ENCODE assay signal across 12 mouse cellular contexts in the genomic region with DNA sequence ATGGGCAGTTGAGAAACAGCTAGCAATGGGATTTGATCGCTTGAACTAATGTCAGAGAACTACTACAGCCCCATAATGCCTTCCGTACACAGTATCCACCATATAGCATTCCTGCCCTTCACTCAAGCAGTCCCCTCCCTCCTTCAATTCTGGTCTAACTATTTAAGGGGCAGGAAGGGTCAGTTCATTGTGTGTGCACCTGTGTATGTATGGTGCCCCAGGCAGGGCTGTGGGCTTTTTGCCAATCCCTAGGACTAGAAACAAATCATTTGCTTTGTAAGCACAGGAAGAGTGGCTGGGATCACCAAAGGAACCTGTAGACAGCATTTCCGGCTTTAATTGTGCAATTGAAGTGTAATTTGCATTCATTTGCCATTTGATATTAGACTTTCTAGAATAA. TPM values are rescaled to one million over a fixed set of nuclear protein-coding genes. Genes with fewer than 3 reads are reported as not detected.
DNase-seq lines count a peak whose midpoint lies in the region; ATAC-seq and TF ChIP-seq lines count a peak whose summit lies in the region.
"Had no signal": no experiment of that assay in that cellular context is flagged by ENCODE, and none has a peak within 500 bp of the region (broad histone marks: within the 10 kb centered on the region; RNA-seq: fewer than 3 reads in every experiment).

No protein-coding gene starts in this region.

- no peak overlapping the region for H3K4me3 ChIP-seq in lung, embryonic 16.5 days (ENCODE audit: low read length)
- H3K4me3 ChIP-seq in hindbrain, embryonic 12.5 days, result no peak overlapping the region
- no peak overlapping the region for H3K4me3 ChIP-seq in midbrain, postnatal 0 days (ENCODE audit: low read depth, low read length)
- H3K4me3 ChIP-seq: heart, embryonic 12.5 days; intestine, embryonic 15.5 days had no signal

- no peaks in the 10 kb centered on the region for H3K27me3 ChIP-seq in lung, embryonic 16.5 days (ENCODE audit: control insufficient read depth, insufficient read depth, low read depth, low read length)
- no peaks in the 10 kb centered on the region for H3K27me3 ChIP-seq in hindbrain, embryonic 12.5 days
- no peaks in the 10 kb centered on the region for H3K27me3 ChIP-seq in midbrain, postnatal 0 days (ENCODE audit: insufficient read depth, low read length)
- H3K27me3 ChIP-seq: heart, embryonic 12.5 days; intestine, embryonic 15.5 days; megakaryocyte, embryonic 14.5 days had no signal

- H3K4me1 ChIP-seq in lung, embryonic 16.5 days (replicated peaks; ENCODE audit: control insufficient read depth, insufficient read depth, low read length), result peaks cover 8% of the 10 kb centered on the region
- peaks cover 24% of the 10 kb centered on the region for H3K4me1 ChIP-seq in hindbrain, embryonic 12.5 days
- H3K4me1 ChIP-seq in midbrain, postnatal 0 days (ENCODE audit: insufficient read depth, low read length), result peaks cover 10% of the 10 kb centered on the region; the same call in 1 of the 2 replicates
- H3K4me1 ChIP-seq: intestine, embryonic 15.5 days had no signal

- no peak for TF ChIP-seq CTCF in midbrain, postnatal 0 days (IDR thresholded peaks at IDR 0.05)

- peak; percentile 71 for ATAC-seq in lung, embryonic 16.5 days (ENCODE audit: low read depth)
- ATAC-seq in hindbrain, embryonic 12.5 days (ENCODE audit: low FRiP score), result no peak
- no peak for ATAC-seq in midbrain, postnatal 0 days (ENCODE audit: low FRiP score)
- ATAC-seq in monocyte, adult 5-6 weeks (replicated peaks; ENCODE audit: insufficient number of reproducible peaks, low FRiP score, low TSS enrichment, poor library complexity, severe bottlenecking), result no peak
- ATAC-seq: intestine, embryonic 15.5 days had no signal

- WGBS in lung, embryonic 16.5 days, result 63% methylated on average over 3 of the region's 3 CpGs
- 89% methylated on average over 3 of the region's 3 CpGs for WGBS in hindbrain, embryonic 12.5 days
- 68% methylated on average over 3 of the region's 3 CpGs for WGBS in midbrain, postnatal 0 days

- no peak overlapping the region for H3K4me2 ChIP-seq in lung, embryonic 16.5 days (ENCODE audit: low read depth, low read length)
- no peak overlapping the region for H3K4me2 ChIP-seq in hindbrain, embryonic 12.5 days (replicated peaks)
- no peak overlapping the region for H3K4me2 ChIP-seq in midbrain, postnatal 0 days (ENCODE audit: low read depth, low read length, poor library complexity, severe bottlenecking)
- H3K4me2 ChIP-seq: heart, embryonic 12.5 days; intestine, embryonic 15.5 days; liver, embryonic 11.5 days had no signal

- no peaks in the 10 kb centered on the region for H3K9me3 ChIP-seq in lung, embryonic 16.5 days (ENCODE audit: control insufficient read depth, low read length)
- no peaks in the 10 kb centered on the region for H3K9me3 ChIP-seq in hindbrain, embryonic 12.5 days (replicated peaks)
- H3K9me3 ChIP-seq in midbrain, postnatal 0 days (ENCODE audit: low read length), result no peaks in the 10 kb centered on the region
- H3K9me3 ChIP-seq: heart, embryonic 12.5 days; intestine, embryonic 15.5 days; megakaryocyte, embryonic 14.5 days had no signal

- H3K27ac ChIP-seq in lung, embryonic 16.5 days (ENCODE audit: low read length), result peak overlapping the region; percentile 42
- H3K27ac ChIP-seq in hindbrain, embryonic 12.5 days, result peak overlapping the region; percentile 80
- H3K27ac ChIP-seq in midbrain, postnatal 0 days (ENCODE audit: low read depth, low read length), result peak overlapping the region; percentile 84
- H3K27ac ChIP-seq: intestine, embryonic 15.5 days had no signal

- peak; percentile 45 for DNase-seq in cerebellum, adult 9-11 months
- DNase-seq in cerebellum, adult 9-10 months, result no peak
- no peak for DNase-seq in lung, postnatal 36 days
- DNase-seq in midbrain, postnatal 0 days (ENCODE audit: low spot score), result no peak
- no peak for DNase-seq in embryo, embryonic 10 days (ENCODE audit: low spot score)

- no peaks in the 10 kb centered on the region for H3K36me3 ChIP-seq in lung, embryonic 16.5 days (ENCODE audit: control insufficient read depth, insufficient read depth, low read length)
- peaks cover 4% of the 10 kb centered on the region; the same call in 1 of the 2 replicates for H3K36me3 ChIP-seq in hindbrain, embryonic 12.5 days
- H3K36me3 ChIP-seq in midbrain, postnatal 0 days (ENCODE audit: insufficient read depth, low read length), result peaks cover 4% of the 10 kb centered on the region
- H3K36me3 ChIP-seq: intestine, embryonic 15.5 days had no signal

- no peak overlapping the region for H3K9ac ChIP-seq in lung, embryonic 16.5 days (ENCODE audit: low read length)
- no peak overlapping the region for H3K9ac ChIP-seq in hindbrain, embryonic 12.5 days
- no peak overlapping the region for H3K9ac ChIP-seq in midbrain, postnatal 0 days (replicated peaks; ENCODE audit: low read length, poor library complexity, severe bottlenecking)
- H3K9ac ChIP-seq: heart, embryonic 12.5 days; intestine, embryonic 15.5 days had no signal

RNA-seq across cellular contexts. Expression of gene Vac14, which starts 46.6 kb away (rescaled TPM):
- polyA plus RNA-seq in lung, embryonic 16.5 days (2015; fragmentation: Nextera tagmentation; extraction: Ambion mirVana), result 14.0 and 16.5 TPM in 2 replicates
- 29.5 and 29.7 TPM in 2 replicates for polyA plus RNA-seq in hindbrain, embryonic 12.5 days (2016; fragmentation: Nextera tagmentation; extraction: Ambion mirVana)
- 44.9 and 45.9 TPM in 2 replicates for total RNA-seq in midbrain, postnatal 0 days (2014; rRNA removed)
- polyA plus RNA-seq in midbrain, postnatal 0 days (2015; fragmentation: Nextera tagmentation; extraction: Ambion mirVana), result 26.7 and 27.2 TPM in 2 replicates
- total RNA-seq in monocyte, adult 5-6 weeks (2017), result 19.3 to 38.3 TPM (median 24.0 TPM) in 3 replicates

RNA-seq across cellular contexts. Expression of gene Mtss1l, which starts 56.3 kb away (rescaled TPM):
- 13.2 and 15.5 TPM in 2 replicates for polyA plus RNA-seq in lung, embryonic 16.5 days (2015; fragmentation: Nextera tagmentation; extraction: Ambion mirVana)
- 21.6 and 23.3 TPM in 2 replicates for polyA plus RNA-seq in hindbrain, embryonic 12.5 days (2016; fragmentation: Nextera tagmentation; extraction: Ambion mirVana)
- total RNA-seq in midbrain, postnatal 0 days (2014; rRNA removed), result 90.5 and 101 TPM in 2 replicates
- 35.2 and 37.7 TPM in 2 replicates for polyA plus RNA-seq in midbrain, postnatal 0 days (2015; fragmentation: Nextera tagmentation; extraction: Ambion mirVana)
- total RNA-seq in monocyte, adult 5-6 weeks (2017), result 0.32 to 1.2 TPM (median 1.1 TPM) in 3 replicates
